Mouse (Mus musculus) cerebellum, adult 2 months (tissue): ENCODE measurements around the gene Rps21. TPM values are rescaled to one million over a fixed set of nuclear protein-coding genes. Genes with fewer than 3 reads are reported as not detected.

ENCODE experiments used
- DNase-seq, 2 experiments: peaks; one replicate each; pipeline ENCODE4 v3.0.0; 2021
- H3K27ac ChIP-seq: fragments of 200-500 bp; 2 replicates; pipeline ENCODE4 v1.5.1; 2012; ENCODE audit warnings: low read length, control low read depth, inconsistent platforms; ENCODE audit not compliant: insufficient read depth
- H3K27me3 ChIP-seq: fragments of 200-500 bp; 2 replicates; pipeline ENCODE4 v1.6.1; 2012; ENCODE audit warnings: inconsistent platforms, mild to moderate bottlenecking, low read length, moderate library complexity; ENCODE audit not compliant: control insufficient read depth, insufficient read depth
- H3K4me1 ChIP-seq: fragments of 200-500 bp; 2 replicates; pipeline ENCODE4 v1.6.1; 2011; ENCODE audit warnings: low read length; ENCODE audit not compliant: control insufficient read depth, insufficient read depth
- H3K4me3 ChIP-seq: fragments of 200-500 bp; replicated peaks from 2 replicates; pipeline ENCODE3; 2011; ENCODE audit warnings: mild to moderate bottlenecking, low read depth, low read length, control low read depth; ENCODE audit not compliant: insufficient read depth
- CTCF ChIP-seq: fragments of 200-500 bp; IDR thresholded peaks from 2 replicates; pipeline ENCODE4 v1.5.1; 2011; ENCODE audit warnings: low read depth, mild to moderate bottlenecking, control low read depth, low read length, moderate library complexity, borderline replicate concordance; ENCODE audit not compliant: insufficient read depth
- POLR2A ChIP-seq: fragments of 200-500 bp; IDR thresholded peaks from 2 replicates; pipeline ENCODE4 v1.6.1; 2011; ENCODE audit warnings: low read length, control low read depth, borderline replicate concordance; ENCODE audit not compliant: insufficient read depth
- WGBS: fragments of 180-500 bp; shearing (Covaris S2); methylation state at CpG from one replicate; pipeline ENCODE4 v1.1.7; 2018; 5-methylcytosine and 5-hydroxymethylcytosine counted together
- polyA plus RNA-seq: library from polyadenylated mRNA; depleted of rRNA; stranded (reverse); fragments of >200 nt; gene quantifications from 2 replicates; pipeline ENCODE4 v1.2.3, GENCODE M21; 2012

Gene Rps21
- polyA plus RNA-seq, 1 experiment, result 1,776 TPM

GRCm38 (mm10) chr2:180276385-180276784, 19.2 kb downstream of the Rps21 start:
- TF ChIP-seq POLR2A (no peak), CTCF (no peak)
- no peak overlapping the region for H3K27ac ChIP-seq
- H3K27me3 ChIP-seq, result no peaks in the 10 kb centered on the region
- DNase-seq, result no peak
- peaks cover 8% of the 10 kb centered on the region for H3K4me1 ChIP-seq
- H3K4me3 ChIP-seq, result no peak overlapping the region
- 54% methylated on average over 4 of the region's 4 CpGs for WGBS

- no peaks in the 10 kb centered on the region for H3K27me3 ChIP-seq
- TF ChIP-seq POLR2A (no peak), CTCF (no peak)
- no peak overlapping the region for H3K4me3 ChIP-seq
- 78% methylated on average over 8 of the region's 8 CpGs for WGBS
- peaks cover 4% of the 10 kb centered on the region for H3K4me1 ChIP-seq
- DNase-seq, result no peak
- no peak overlapping the region for H3K27ac ChIP-seq
These were observed 19.7 kb downstream of the Rps21 start for GRCm38 (mm10) chr2:180276851-180277259.

GRCm38 (mm10) chr2:180277773-180278320, 20.7 kb downstream of the Rps21 start:
- Histone ChIP-seq H3K27me3 (no peaks in the 10 kb centered on the region), H3K4me1 (no peaks in the 10 kb centered on the region; the same call in 1 of the 2 replicates), H3K4me3 (no peak overlapping the region), H3K27ac (no peak overlapping the region)
- no peak for TF ChIP-seq POLR2A
- no peak for TF ChIP-seq CTCF
- 59% methylated on average over 8 of the region's 8 CpGs for WGBS
- no peak for DNase-seq

- Histone ChIP-seq H3K4me3 (no peak overlapping the region), H3K4me1 (no peaks in the 10 kb centered on the region; the same call in 1 of the 2 replicates), H3K27me3 (no peaks in the 10 kb centered on the region), H3K27ac (no peak overlapping the region)
- DNase-seq, result no peak
- TF ChIP-seq CTCF (no peak), POLR2A (no peak)
- 70% methylated on average over 8 of the region's 8 CpGs for WGBS
These were observed 22.1 kb downstream of the Rps21 start for GRCm38 (mm10) chr2:180279321-180279720.

DNA sequence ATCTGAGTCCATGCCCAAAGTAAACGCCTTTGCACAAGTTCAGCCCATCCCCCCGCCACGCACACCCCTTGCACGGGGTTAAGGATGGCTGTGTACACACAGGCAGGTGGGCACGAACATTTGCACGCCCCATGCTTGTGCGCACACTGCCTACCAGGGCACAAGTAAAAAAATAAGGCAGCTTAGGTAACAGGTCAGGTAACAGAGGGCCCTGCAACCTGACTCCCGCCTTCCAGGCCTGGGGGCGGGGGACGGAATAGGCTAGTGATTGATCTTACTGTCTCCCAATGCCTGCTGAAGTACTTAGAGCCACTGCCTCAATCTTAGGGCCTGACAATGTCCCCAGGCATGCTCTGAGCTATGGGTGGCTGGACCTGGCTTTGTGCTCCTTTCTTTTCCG, 31.8 kb downstream of the Rps21 start:
- TF ChIP-seq POLR2A, result no peak
- H3K27ac ChIP-seq, result no peak overlapping the region
- 74% methylated on average over 11 of the region's 11 CpGs for WGBS

GRCm38 (mm10) chr2:180289440-180290108, 32.4 kb downstream of the Rps21 start, which contains the start of gene Rbbp8nl:
Rbbp8nl (minus strand) TSS chr2:180289879.
- DNase-seq, result no peak
- no peaks in the 10 kb centered on the region for H3K27me3 ChIP-seq
- WGBS, result 51% methylated on average over 16 of the region's 16 CpGs
- no peaks in the 10 kb centered on the region for H3K4me1 ChIP-seq
- no peak within 1 kb of the TSS for H3K27ac ChIP-seq
- no peak within 1 kb of the TSS for H3K4me3 ChIP-seq
- TF ChIP-seq CTCF, result no peak
- no peak for TF ChIP-seq POLR2A

More for the DNA sequence above, 31.8 kb downstream of the Rps21 start:
- no peak for DNase-seq
- no peaks in the 10 kb centered on the region for H3K4me1 ChIP-seq
- H3K27me3 ChIP-seq, result no peaks in the 10 kb centered on the region
- no peak overlapping the region for H3K4me3 ChIP-seq

DNA sequence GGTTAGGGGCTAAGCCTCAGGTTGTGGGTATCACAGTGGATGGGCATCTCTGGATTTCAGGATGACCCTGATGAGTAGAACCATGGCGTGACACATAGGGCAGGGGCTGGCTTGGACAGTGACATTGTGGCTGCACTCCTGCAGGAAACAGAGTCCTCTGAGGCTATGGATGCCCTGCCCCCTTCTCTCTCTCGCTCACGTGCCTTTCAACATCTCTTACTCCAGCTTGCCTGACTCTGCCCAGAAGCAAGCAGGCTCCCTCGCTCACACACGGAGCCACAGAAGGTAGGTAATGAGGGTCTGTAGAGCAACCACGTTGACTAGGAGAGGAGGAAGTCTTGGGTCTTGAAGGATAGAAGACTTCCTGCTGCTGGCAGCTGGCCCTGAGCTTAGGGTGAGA, 33.3 kb downstream of the Rps21 start:
- no peak overlapping the region for H3K4me3 ChIP-seq
- no peaks in the 10 kb centered on the region for H3K27me3 ChIP-seq
- H3K27ac ChIP-seq, result no peak overlapping the region
- TF ChIP-seq CTCF, result no peak
- no peak for TF ChIP-seq POLR2A
- no peak for DNase-seq
- WGBS, result 63% methylated on average over 6 of the region's 6 CpGs
- H3K4me1 ChIP-seq, result no peaks in the 10 kb centered on the region

GRCm38 (mm10) chr2:180291566-180291965, 34.4 kb downstream of the Rps21 start:
- no peaks in the 10 kb centered on the region for H3K27me3 ChIP-seq
- DNase-seq, result no peak
- H3K27ac ChIP-seq, result no peak overlapping the region
- no peaks in the 10 kb centered on the region for H3K4me1 ChIP-seq
- H3K4me3 ChIP-seq, result no peak overlapping the region
- 75% methylated on average over 5 of the region's 5 CpGs for WGBS
- TF ChIP-seq POLR2A (no peak), CTCF (no peak)

DNA sequence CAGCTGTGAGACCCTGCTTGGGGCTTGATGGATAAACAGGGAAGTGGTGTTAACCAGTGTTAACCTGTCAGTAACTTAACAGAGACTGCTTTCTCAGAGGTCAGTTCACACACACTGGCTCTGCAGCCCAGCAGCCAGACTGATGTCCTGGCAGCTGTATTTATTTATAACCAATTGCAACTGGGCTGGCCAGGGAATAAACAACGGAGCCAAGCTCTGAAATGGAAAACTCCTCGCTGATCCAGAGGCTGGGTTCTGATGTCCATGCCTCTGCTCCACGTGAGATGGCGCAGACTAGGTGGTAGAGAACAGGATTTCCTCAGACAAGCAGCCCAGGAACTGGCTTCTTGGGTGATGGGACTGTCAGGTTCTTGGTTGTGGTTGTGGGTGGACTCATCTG, 34.8 kb downstream of the Rps21 start:
- Histone ChIP-seq H3K4me3 (no peak overlapping the region), H3K4me1 (no peaks in the 10 kb centered on the region), H3K27ac (no peak overlapping the region), H3K27me3 (no peaks in the 10 kb centered on the region)
- 70% methylated on average over 4 of the region's 4 CpGs for WGBS
- no peak for DNase-seq
- TF ChIP-seq POLR2A (no peak), CTCF (no peak)
